Mouse (Mus musculus) cerebellum, postnatal 14 days (tissue): ENCODE data around the gene 1190005I06Rik.

Experiments used
- DNase-seq, 2 experiments: peaks; one replicate each; pipeline ENCODE4 v3.0.0; 2021; ENCODE audit warnings: mixed read lengths in 2 of 2

1190005I06Rik gene

GRCm38 (mm10) chr8:120619235-120620180 lies 27.9 kb downstream of the 1190005I06Rik start:
- DNase-seq = no peak

- peak; percentile 84 to 87 for DNase-seq
These were observed 29.3 kb downstream of the 1190005I06Rik start for GRCm38 (mm10) chr8:120618110-120618509.

GRCm38 (mm10) chr8:120616663-120617626 lies 30.5 kb downstream of the 1190005I06Rik start:
- DNase-seq = no peak

GRCm38 (mm10) chr8:120614491-120614890 lies 32.9 kb downstream of the 1190005I06Rik start:
- DNase-seq = no peak

- DNase-seq = no peak
These were observed 36.6 kb downstream of the 1190005I06Rik start for GRCm38 (mm10) chr8:120610824-120611223.

GRCm38 (mm10) chr8:120607885-120608284 lies 39.5 kb downstream of the 1190005I06Rik start:
- DNase-seq = peak; percentile 90 to 94

GRCm38 (mm10) chr8:120607460-120607859 lies 40.0 kb downstream of the 1190005I06Rik start:
- DNase-seq = no peak

- DNase-seq = no peak
These were observed 44.8 kb downstream of the 1190005I06Rik start for GRCm38 (mm10) chr8:120602672-120603071.

- peak; percentile 87 to 93 for DNase-seq
These were observed 47.9 kb downstream of the 1190005I06Rik start for GRCm38 (mm10) chr8:120599504-120599903.

GRCm38 (mm10) chr8:120598579-120598978 lies 48.9 kb downstream of the 1190005I06Rik start:
- peak; percentile 79 for DNase-seq

GRCm38 (mm10) chr8:120595963-120596362 lies 51.5 kb downstream of the 1190005I06Rik start:
- peak; percentile 83 to 85 for DNase-seq

- DNase-seq = no peak
These were observed 52.9 kb downstream of the 1190005I06Rik start for GRCm38 (mm10) chr8:120594571-120594970.

GRCm38 (mm10) chr8:120591587-120592292 lies 55.7 kb downstream of the 1190005I06Rik start:
- peak; percentile 81 to 85 for DNase-seq

GRCm38 (mm10) chr8:120589921-120590320 lies 57.5 kb downstream of the 1190005I06Rik start:
- DNase-seq = peak; percentile 63 to 72

- peak; percentile 98 to 99 for DNase-seq
These were observed 58.3 kb downstream of the 1190005I06Rik start, which contains the start of gene Gins2 for GRCm38 (mm10) chr8:120588908-120589771. Gene Gins2, minus strand, starts transcription at chr8:120589304.

- DNase-seq = no peak
These were observed 61.9 kb downstream of the 1190005I06Rik start for GRCm38 (mm10) chr8:120585521-120585920.

- peak; percentile 66 to 72 for DNase-seq
These were observed 65.6 kb downstream of the 1190005I06Rik start for GRCm38 (mm10) chr8:120581811-120582210.

- peak in 1 of 2 experiments; percentile 49 for DNase-seq
These were observed 66.1 kb downstream of the 1190005I06Rik start for GRCm38 (mm10) chr8:120581329-120581728.

GRCm38 (mm10) chr8:120580336-120581000 lies 67.0 kb downstream of the 1190005I06Rik start:
- peak in 1 of 2 experiments; percentile 47 for DNase-seq

- DNase-seq = peak in 1 of 2 experiments; percentile 60
These were observed 69.6 kb downstream of the 1190005I06Rik start for GRCm38 (mm10) chr8:120577821-120578220.
